Mouse (Mus musculus) hindbrain, embryonic 12.5 days (tissue): Measurements from ENCODE around the gene Cdca4. TPM values are rescaled to one million over a fixed set of nuclear protein-coding genes. Genes with fewer than 3 reads are reported as not detected.

Source experiments
- ATAC-seq: fragments of 200-750 bp; cut with Nextera tagmentation; 2 replicates; pipeline ENCODE4 v1.8.0; 2017; ENCODE audit warnings: moderate TSS enrichment; ENCODE audit not compliant: low FRiP score
- H3K27ac ChIP-seq: fragments of 300-500 bp; sonication (generic); 2 replicates; pipeline ENCODE4 v1.5.1; 2016; ENCODE audit warnings: mild to moderate bottlenecking
- H3K27me3 ChIP-seq: fragments of 300-500 bp; sonication (generic); 2 replicates; pipeline ENCODE4 v1.6.1; 2016; ENCODE audit warnings: mild to moderate bottlenecking
- H3K36me3 ChIP-seq: fragments of 300-500 bp; sonication (generic); 2 replicates; pipeline ENCODE4 v1.6.1; 2016; ENCODE audit warnings: mild to moderate bottlenecking
- H3K4me1 ChIP-seq: fragments of 300-500 bp; sonication (generic); 2 replicates; pipeline ENCODE4 v1.6.1; 2016
- H3K4me2 ChIP-seq: fragments of 300-500 bp; sonication (generic); replicated peaks from 2 replicates; pipeline ENCODE4 v1.6.1; 2016; ENCODE audit warnings: mild to moderate bottlenecking
- H3K4me3 ChIP-seq: fragments of 300-500 bp; sonication (generic); 2 replicates; pipeline ENCODE4 v1.5.1; 2016; ENCODE audit warnings: mild to moderate bottlenecking
- H3K9ac ChIP-seq: fragments of 300-500 bp; sonication (generic); 2 replicates; pipeline ENCODE4 v1.6.1; 2016; ENCODE audit warnings: mild to moderate bottlenecking, moderate library complexity
- H3K9me3 ChIP-seq: fragments of 300-500 bp; sonication (generic); replicated peaks from 2 replicates; pipeline ENCODE4 v1.6.1; 2016; ENCODE audit warnings: mild to moderate bottlenecking
- WGBS: fragments of 180-500 bp; shearing (Covaris S2); methylation state at CpG from one replicate; pipeline ENCODE4 v1.1.7; 2016; 5-methylcytosine and 5-hydroxymethylcytosine counted together
- polyA plus RNA-seq: library from polyadenylated mRNA; unstranded; fragments of >200 nt; fragmentation: Nextera tagmentation; extraction: Ambion mirVana; gene quantifications from 2 replicates; pipeline ENCODE4 v1.2.1, GENCODE M21; 2016

Cdca4 gene
- polyA plus RNA-seq, result 101 TPM in 2 replicates

DNA sequence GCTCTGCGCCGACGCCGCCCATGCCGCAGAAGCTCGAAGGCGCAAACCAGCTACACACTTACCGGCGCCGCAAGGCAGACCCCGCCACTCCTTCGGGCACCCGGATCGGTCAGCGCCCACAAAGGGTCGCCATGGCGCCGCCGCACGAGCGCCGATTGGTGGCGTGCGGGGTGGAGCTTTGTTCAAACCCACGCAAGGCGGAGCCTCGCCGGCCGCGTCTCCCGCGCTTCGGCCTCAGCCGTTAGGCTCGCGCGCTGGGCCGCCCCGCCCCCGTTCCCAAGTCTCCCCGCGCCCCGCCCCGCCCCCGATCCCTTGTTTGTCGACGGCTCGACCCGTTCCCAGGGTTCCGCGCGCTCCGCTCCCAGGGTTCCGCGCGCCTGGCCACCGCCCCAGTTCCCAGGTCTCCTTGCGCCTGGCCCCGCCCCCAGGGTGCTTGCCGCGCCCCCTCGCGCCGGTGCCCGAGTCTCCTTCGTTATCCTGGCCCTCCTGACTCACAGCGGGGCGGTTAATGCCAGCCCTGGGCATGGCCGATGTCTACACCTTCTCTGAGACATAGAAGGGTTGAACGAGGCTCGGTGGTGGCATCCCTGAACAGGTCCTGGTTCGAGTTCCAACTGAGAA lies at the start of gene Cdca4:
Gene Cdca4, minus strand, starts transcription at position 180 of the 621 bp plus-strand sequence.
- ATAC-seq, result peak; percentile 97
- Histone ChIP-seq H3K27me3 (no peaks in the 10 kb centered on the region), H3K9me3 (no peaks in the 10 kb centered on the region), H3K4me3 (peak within 1 kb of the TSS; percentile 77), H3K36me3 (peaks cover 38% of the 10 kb centered on the region; the same call in 1 of the 2 replicates), H3K9ac (peak within 1 kb of the TSS; percentile 95), H3K4me2 (peak within 1 kb of the TSS; percentile 81), H3K27ac (peak within 1 kb of the TSS; percentile 95), H3K4me1 (peaks cover 47% of the 10 kb centered on the region)
- WGBS, result under 1% methylated on average over 66 of the region's 72 CpGs

- no peaks in the 10 kb centered on the region for H3K9me3 ChIP-seq
- H3K4me2 ChIP-seq, result peak overlapping the region; percentile 64
- under 1% methylated on average over 37 of the region's 37 CpGs for WGBS
- peak overlapping the region; percentile 35 for H3K4me3 ChIP-seq
- H3K9ac ChIP-seq, result peak overlapping the region; percentile 54
- H3K36me3 ChIP-seq, result no peaks in the 10 kb centered on the region
- H3K4me1 ChIP-seq, result peaks cover 26% of the 10 kb centered on the region
- no peak for ATAC-seq
- peaks cover 81% of the 10 kb centered on the region for H3K27me3 ChIP-seq
- no peak overlapping the region for H3K27ac ChIP-seq
Measured at GRCm38 (mm10) chr12:112877607-112878020, 48.4 kb upstream of the Cdca4 start.

- Histone ChIP-seq H3K9ac (peak overlapping the region; percentile 54), H3K4me1 (peaks cover 26% of the 10 kb centered on the region), H3K4me3 (peak overlapping the region; percentile 35), H3K27ac (no peak overlapping the region), H3K27me3 (peaks cover 81% of the 10 kb centered on the region), H3K9me3 (no peaks in the 10 kb centered on the region), H3K4me2 (peak overlapping the region; percentile 64), H3K36me3 (no peaks in the 10 kb centered on the region)
- WGBS, result 10% methylated on average over 17 of the region's 17 CpGs
- no peak for ATAC-seq
Measured at GRCm38 (mm10) chr12:112877073-112877576, 47.9 kb upstream of the Cdca4 start.

- Histone ChIP-seq H3K9ac (no peak overlapping the region), H3K27me3 (peaks cover 87% of the 10 kb centered on the region), H3K4me3 (peak overlapping the region; percentile 18), H3K4me1 (peaks cover 26% of the 10 kb centered on the region), H3K27ac (no peak overlapping the region), H3K9me3 (no peaks in the 10 kb centered on the region), H3K4me2 (peak overlapping the region; percentile 43), H3K36me3 (no peaks in the 10 kb centered on the region)
- WGBS, result 5% methylated on average over 28 of the region's 28 CpGs
- 0 out of 2 replicates have a peak, but pooled peaks have one; percentile 1 for ATAC-seq
Measured at GRCm38 (mm10) chr12:112876332-112877072, 47.3 kb upstream of the Cdca4 start.

- H3K4me3 ChIP-seq, result no peak overlapping the region
- ATAC-seq, result peak; percentile 52; the same call in 1 of the 2 replicates
- peaks cover 90% of the 10 kb centered on the region for H3K27me3 ChIP-seq
- H3K27ac ChIP-seq, result no peak overlapping the region
- 21% methylated on average over 16 of the region's 16 CpGs for whole genome bisulfite sequencing
- no peak overlapping the region for H3K9ac ChIP-seq
- no peak overlapping the region for H3K4me2 ChIP-seq
- no peaks in the 10 kb centered on the region for H3K36me3 ChIP-seq
- H3K9me3 ChIP-seq, result no peaks in the 10 kb centered on the region
- peaks cover 26% of the 10 kb centered on the region for H3K4me1 ChIP-seq
Measured at GRCm38 (mm10) chr12:112875225-112876013, 46.2 kb upstream of the Cdca4 start.

GRCm38 (mm10) chr12:112874199-112874598 lies 45.0 kb upstream of the Cdca4 start:
- Histone ChIP-seq H3K9ac (no peak overlapping the region; the same call in 1 of the 2 replicates), H3K4me1 (peaks cover 33% of the 10 kb centered on the region), H3K9me3 (no peaks in the 10 kb centered on the region), H3K4me3 (peak overlapping the region; percentile 17), H3K36me3 (no peaks in the 10 kb centered on the region), H3K4me2 (peak overlapping the region; percentile 46), H3K27me3 (peaks cover 78% of the 10 kb centered on the region), H3K27ac (no peak overlapping the region)
- peak; percentile 18; the same call in 1 of the 2 replicates for ATAC-seq
- WGBS, result 15% methylated on average over 22 of the region's 22 CpGs

DNA sequence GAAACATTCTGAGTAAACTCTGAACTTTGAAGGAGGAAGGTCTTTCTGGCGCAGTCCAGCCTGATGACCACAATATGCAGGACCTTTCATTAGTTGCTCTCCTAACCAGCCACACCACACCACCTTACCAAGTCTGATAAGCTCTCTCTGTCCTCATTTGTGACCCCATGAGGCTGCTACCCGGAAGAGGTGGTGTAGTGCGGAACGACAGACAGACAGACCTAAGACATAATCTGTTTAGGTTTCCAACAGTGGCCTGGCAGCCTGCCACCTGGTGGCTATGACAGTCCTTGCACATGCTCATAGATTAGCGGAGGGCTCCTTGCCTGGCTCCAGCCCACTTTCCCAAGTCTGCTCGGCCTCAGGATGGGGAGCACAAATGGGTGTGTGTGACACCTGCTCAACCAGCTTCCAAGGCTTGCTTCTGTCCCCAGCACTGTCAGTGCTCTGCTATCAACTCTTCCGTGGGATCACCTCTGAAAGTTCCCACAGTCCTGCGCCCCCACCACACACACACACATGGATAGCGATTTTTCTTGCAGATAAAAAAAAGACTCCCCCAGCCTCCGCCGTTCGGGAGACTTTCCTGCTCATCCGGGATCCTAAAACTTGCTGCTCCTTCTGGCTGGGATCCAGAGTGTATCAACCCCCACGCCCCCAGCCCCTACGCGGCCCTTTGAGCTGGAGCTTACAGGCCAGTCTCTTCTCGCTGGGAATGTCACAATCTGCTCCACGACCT lies 44.4 kb upstream of the Cdca4 start:
- no peak overlapping the region for H3K9ac ChIP-seq
- no peaks in the 10 kb centered on the region for H3K9me3 ChIP-seq
- H3K27me3 ChIP-seq, result peaks cover 76% of the 10 kb centered on the region
- peak overlapping the region; percentile 46 for H3K4me2 ChIP-seq
- H3K36me3 ChIP-seq, result no peaks in the 10 kb centered on the region
- H3K27ac ChIP-seq, result no peak overlapping the region
- H3K4me1 ChIP-seq, result peaks cover 33% of the 10 kb centered on the region
- H3K4me3 ChIP-seq, result peak overlapping the region; percentile 17; the same call in 1 of the 2 replicates
- WGBS, result 22% methylated on average over 18 of the region's 18 CpGs
- ATAC-seq, result peak; percentile 23; the same call in 1 of the 2 replicates

GRCm38 (mm10) chr12:112872991-112873390 lies 43.8 kb upstream of the Cdca4 start:
- no peak overlapping the region for H3K4me3 ChIP-seq
- no peak overlapping the region for H3K4me2 ChIP-seq
- no peak overlapping the region for H3K9ac ChIP-seq
- ATAC-seq, result no peak
- H3K36me3 ChIP-seq, result no peaks in the 10 kb centered on the region
- peaks cover 33% of the 10 kb centered on the region for H3K4me1 ChIP-seq
- 84% methylated on average over 10 of the region's 10 CpGs for WGBS
- H3K27me3 ChIP-seq, result peaks cover 72% of the 10 kb centered on the region
- no peak overlapping the region for H3K27ac ChIP-seq
- H3K9me3 ChIP-seq, result no peaks in the 10 kb centered on the region

- Histone ChIP-seq H3K9me3 (no peaks in the 10 kb centered on the region), H3K27ac (no peak overlapping the region), H3K4me2 (no peak overlapping the region), H3K36me3 (no peaks in the 10 kb centered on the region), H3K4me3 (no peak overlapping the region), H3K27me3 (peaks cover 55% of the 10 kb centered on the region), H3K4me1 (peaks cover 18% of the 10 kb centered on the region), H3K9ac (no peak overlapping the region)
- no peak for ATAC-seq
- 72% methylated on average over 2 of the region's 2 CpGs for WGBS
Measured at GRCm38 (mm10) chr12:112871272-112871671, 42.0 kb upstream of the Cdca4 start.

DNA sequence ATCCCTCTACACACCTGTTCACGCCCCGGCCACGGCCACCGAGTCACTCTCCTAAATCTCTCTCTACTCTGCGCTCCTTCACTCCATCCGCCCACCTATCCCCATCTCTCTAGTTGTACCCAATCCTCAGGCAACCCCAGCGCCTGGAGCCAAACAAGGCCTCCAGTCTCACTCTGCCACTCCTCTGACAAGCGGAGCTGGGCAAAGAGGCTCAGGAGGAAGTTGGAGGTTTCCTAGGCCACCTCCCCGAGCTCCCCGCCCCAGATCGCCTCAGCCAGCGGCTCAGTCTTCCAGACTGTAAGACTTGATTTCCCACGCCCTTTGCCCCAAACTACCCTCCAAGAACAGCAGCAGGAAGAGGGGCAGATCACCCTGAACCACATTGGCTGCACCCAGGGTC lies 41.6 kb upstream of the Cdca4 start:
- H3K27ac ChIP-seq, result no peak overlapping the region
- no peak overlapping the region for H3K4me2 ChIP-seq
- WGBS, result 55% methylated on average over 13 of the region's 13 CpGs
- no peak overlapping the region for H3K4me3 ChIP-seq
- no peaks in the 10 kb centered on the region for H3K9me3 ChIP-seq
- H3K4me1 ChIP-seq, result peaks cover 15% of the 10 kb centered on the region
- H3K36me3 ChIP-seq, result no peaks in the 10 kb centered on the region
- no peak for ATAC-seq
- peaks cover 50% of the 10 kb centered on the region for H3K27me3 ChIP-seq
- H3K9ac ChIP-seq, result no peak overlapping the region

GRCm38 (mm10) chr12:112869783-112870204 lies 40.6 kb upstream of the Cdca4 start:
- Histone ChIP-seq H3K27ac (no peak overlapping the region), H3K4me1 (peaks cover 15% of the 10 kb centered on the region), H3K9ac (no peak overlapping the region), H3K27me3 (peaks cover 40% of the 10 kb centered on the region), H3K4me3 (no peak overlapping the region), H3K4me2 (peak overlapping the region; percentile 29; the same call in 1 of the 2 replicates), H3K9me3 (no peaks in the 10 kb centered on the region), H3K36me3 (no peaks in the 10 kb centered on the region)
- 8% methylated on average over 16 of the region's 16 CpGs for WGBS
- ATAC-seq, result no peak
